Mouse (Mus musculus): ENCODE measurements at regions not wholly inside any gene's neighbourhood (a gene's known extent, or its start where the extent isn't known, plus 50 kb on each side); places are given as distances from the start of the nearest gene placed in this dataset.

- TF ChIP-seq CTCF (IDR thresholded peaks at IDR 0.05; ENCODE audit: low read depth) (no peak), EP300 (IDR thresholded peaks at IDR 0.05; ENCODE audit: low read depth) (no peak)
Measured at GRCm38 (mm10) chr17:83954291-83955057, 106.7 kb upstream of the Haao start.

All from liver, embryonic 14.5 days (tissue).